Mouse (Mus musculus): Measurements from ENCODE around the gene Rab40b. TPM values are rescaled to one million over a fixed set of nuclear protein-coding genes. Genes with fewer than 3 reads are reported as not detected.
A peak's percentile ranks its signal among the peaks of the same experiment; 100 is the strongest.
"Not testable (repeated sequence)": the region's sequence is repeated elsewhere in the genome, so short reads cannot be mapped to it uniquely, and the experiment has no call there.

The Rab40b gene
- total RNA-seq, 1 experiment, result not detected

GRCm38 (mm10) chr11:121354091-121354707 is 33.9 kb downstream of the Rab40b start, which contains the start of gene Wdr45b:
Gene Wdr45b, minus strand, starts transcription at chr11:121354445.
- DNase-seq (ENCODE audit: low read depth, low spot score), result peak; percentile 92
- H3K27ac ChIP-seq (ENCODE audit: insufficient read depth, low read depth, low read length, poor library complexity, severe bottlenecking), result peak within 1 kb of the TSS; percentile 65; the same call in 1 of the 2 replicates
- H3K4me1 ChIP-seq (ENCODE audit: control insufficient read depth in 2 of 2, insufficient read depth in 2 of 2, low read length in 2 of 2, poor library complexity in 1 of 2), result peaks cover 4% of the 10 kb centered on the region in 2 experiments; a peak in 2 of 4 replicates
- no peaks in the 10 kb centered on the region for H3K9me3 ChIP-seq (ENCODE audit: control insufficient read depth, insufficient read depth, low read depth, low read length)
- TF ChIP-seq ZC3H11A (IDR thresholded peaks at IDR 0.05; ENCODE audit: borderline replicate concordance, low read depth, low read length) (no peak), CHD2 (IDR thresholded peaks at IDR 0.05; ENCODE audit: low read depth, low read length) (no peak), HCFC1 (IDR thresholded peaks at IDR 0.05; ENCODE audit: borderline replicate concordance, insufficient read depth, low read length) (peak; percentile 89)
- H3K4me3 ChIP-seq (ENCODE audit: insufficient read depth in 1 of 2, low read depth in 1 of 2, low read length in 2 of 2, poor library complexity in 1 of 2, severe bottlenecking in 1 of 2), result peak within 1 kb of the TSS; percentile 84 to 96
- H3K9ac ChIP-seq (ENCODE audit: insufficient read depth, low read depth, low read length, poor library complexity, severe bottlenecking), result peak within 1 kb of the TSS; percentile 95
- in situ Hi-C loops (cut with MboI; ENCODE audit: low sequenced_read_pairs in 2 of 2, unreplicated experiment in 2 of 2), result no loop called here
- no peaks in the 10 kb centered on the region for H3K36me3 ChIP-seq (ENCODE audit: control insufficient read depth, insufficient read depth, low read length, poor library complexity, severe bottlenecking)

- no peak for DNase-seq (ENCODE audit: low read depth, low spot score)
- H3K36me3 ChIP-seq (ENCODE audit: control insufficient read depth, insufficient read depth, low read length, poor library complexity, severe bottlenecking), result no peaks in the 10 kb centered on the region; the same call in 1 of the 2 replicates
- peak overlapping the region; percentile 65; the same call in 1 of the 2 replicates for H3K27ac ChIP-seq (ENCODE audit: insufficient read depth, low read depth, low read length, poor library complexity, severe bottlenecking)
- in situ Hi-C loops (cut with MboI; ENCODE audit: low sequenced_read_pairs in 2 of 2, unreplicated experiment in 2 of 2), result no loop called here
- peak overlapping the region; percentile 95 for H3K9ac ChIP-seq (ENCODE audit: insufficient read depth, low read depth, low read length, poor library complexity, severe bottlenecking)
- H3K9me3 ChIP-seq (ENCODE audit: control insufficient read depth, insufficient read depth, low read depth, low read length), result no peaks in the 10 kb centered on the region
- H3K4me1 ChIP-seq (ENCODE audit: control insufficient read depth in 2 of 2, insufficient read depth in 2 of 2, low read length in 2 of 2, poor library complexity in 1 of 2), result peaks cover 4% of the 10 kb centered on the region in 2 experiments; a peak in 2 of 4 replicates
- TF ChIP-seq HCFC1 (IDR thresholded peaks at IDR 0.05; ENCODE audit: borderline replicate concordance, insufficient read depth, low read length) (no peak), ZNF384 (IDR thresholded peaks at IDR 0.05; ENCODE audit: low read depth, low read length) (no peak), ZC3H11A (IDR thresholded peaks at IDR 0.05; ENCODE audit: borderline replicate concordance, low read depth, low read length) (no peak), CHD2 (IDR thresholded peaks at IDR 0.05; ENCODE audit: low read depth, low read length) (no peak), MAFK (IDR thresholded peaks at IDR 0.05; ENCODE audit: insufficient read depth, low read depth, low read length) (no peak)
- H3K4me3 ChIP-seq (ENCODE audit: insufficient read depth in 1 of 2, low read depth in 1 of 2, low read length in 2 of 2, poor library complexity in 1 of 2, severe bottlenecking in 1 of 2), result peak overlapping the region; percentile 84 to 96
Measured at GRCm38 (mm10) chr11:121353326-121354090, 34.5 kb downstream of the Rab40b start.

- H3K4me1 ChIP-seq (ENCODE audit: control insufficient read depth in 2 of 2, insufficient read depth in 2 of 2, low read length in 2 of 2, poor library complexity in 1 of 2); H3K4me3 ChIP-seq (ENCODE audit: insufficient read depth in 1 of 2, low read depth in 1 of 2, low read length in 2 of 2, poor library complexity in 1 of 2, severe bottlenecking in 1 of 2); H3K9ac ChIP-seq (ENCODE audit: insufficient read depth, low read depth, low read length, poor library complexity, severe bottlenecking); in situ Hi-C loops (cut with MboI; ENCODE audit: low sequenced_read_pairs in 2 of 2, unreplicated experiment in 2 of 2); H3K36me3 ChIP-seq (ENCODE audit: control insufficient read depth, insufficient read depth, low read length, poor library complexity, severe bottlenecking); DNase-seq (ENCODE audit: low read depth, low spot score); H3K27ac ChIP-seq (ENCODE audit: insufficient read depth, low read depth, low read length, poor library complexity, severe bottlenecking); H3K9me3 ChIP-seq (ENCODE audit: control insufficient read depth, insufficient read depth, low read depth, low read length): not testable (repeated sequence)
- 0 out of 2 replicates have a peak, but pooled peaks have one; percentile 23 for TF ChIP-seq ZNF384 (IDR thresholded peaks at IDR 0.05; ENCODE audit: low read depth, low read length)
Measured at GRCm38 (mm10) chr11:121348727-121349126, 39.3 kb downstream of the Rab40b start.

- no peaks in the 10 kb centered on the region; the same call in 1 of the 2 replicates for H3K36me3 ChIP-seq (ENCODE audit: control insufficient read depth, insufficient read depth, low read length, poor library complexity, severe bottlenecking)
- no peaks in the 10 kb centered on the region for H3K9me3 ChIP-seq (ENCODE audit: control insufficient read depth, insufficient read depth, low read depth, low read length)
- TF ChIP-seq ZC3H11A (IDR thresholded peaks at IDR 0.05; ENCODE audit: borderline replicate concordance, low read depth, low read length) (no peak), CHD2 (IDR thresholded peaks at IDR 0.05; ENCODE audit: low read depth, low read length) (no peak)
- no peak overlapping the region for H3K4me3 ChIP-seq (ENCODE audit: insufficient read depth in 1 of 2, low read depth in 1 of 2, low read length in 2 of 2, poor library complexity in 1 of 2, severe bottlenecking in 1 of 2)
- H3K4me1 ChIP-seq (ENCODE audit: control insufficient read depth in 2 of 2, insufficient read depth in 2 of 2, low read length in 2 of 2, poor library complexity in 1 of 2), result peaks cover 0 to 1% of the 10 kb centered on the region in 2 experiments; a peak in 1 of 4 replicates
- DNase-seq (ENCODE audit: low read depth, low spot score), result no peak
- H3K27ac ChIP-seq (ENCODE audit: insufficient read depth, low read depth, low read length, poor library complexity, severe bottlenecking), result no peak overlapping the region
- no peak overlapping the region for H3K9ac ChIP-seq (ENCODE audit: insufficient read depth, low read depth, low read length, poor library complexity, severe bottlenecking)
- in situ Hi-C loops (cut with MboI; ENCODE audit: low sequenced_read_pairs in 2 of 2, unreplicated experiment in 2 of 2), result no loop called here
Measured at GRCm38 (mm10) chr11:121348166-121348565, 39.9 kb downstream of the Rab40b start.

Data from ES-E14 (cell line).